Mouse (Mus musculus) forelimb bud, embryonic 11.5 days (tissue): ENCODE data around the gene Pafah2.
A peak's percentile ranks its signal among the peaks of the same experiment; 100 is the strongest.

Source experiments
- DNase-seq: peaks from one replicate; pipeline ENCODE4 v3.0.0-alpha.2; 2012; ENCODE audit warnings: low read depth, low spot score

Pafah2 gene

GRCm38 (mm10) chr4:134421971-134422370 is 25.9 kb downstream of the Pafah2 start:
- DNase-seq = no peak

GRCm38 (mm10) chr4:134423949-134424348 is 27.8 kb downstream of the Pafah2 start:
- DNase-seq = no peak

- no peak for DNase-seq
Measured at GRCm38 (mm10) chr4:134425088-134425487, 29.0 kb downstream of the Pafah2 start.

- DNase-seq = peak; percentile 40
Measured at GRCm38 (mm10) chr4:134430381-134431004, 34.4 kb downstream of the Pafah2 start.

GRCm38 (mm10) chr4:134432686-134433360 is 36.7 kb downstream of the Pafah2 start:
- DNase-seq = no peak

- no peak for DNase-seq
Measured at GRCm38 (mm10) chr4:134436185-134436584, 40.1 kb downstream of the Pafah2 start.

- peak; percentile 43 for DNase-seq
Measured at GRCm38 (mm10) chr4:134436659-134437058, 40.5 kb downstream of the Pafah2 start.

- no peak for DNase-seq
Measured at GRCm38 (mm10) chr4:134439119-134439518, 43.0 kb downstream of the Pafah2 start.

GRCm38 (mm10) chr4:134439919-134440318 is 43.8 kb downstream of the Pafah2 start:
- DNase-seq = no peak

- DNase-seq = no peak
Measured at GRCm38 (mm10) chr4:134442216-134442615, 46.1 kb downstream of the Pafah2 start.

GRCm38 (mm10) chr4:134443589-134443988 is 47.5 kb downstream of the Pafah2 start:
- DNase-seq = no peak

GRCm38 (mm10) chr4:134444949-134445348 is 48.8 kb downstream of the Pafah2 start:
- no peak for DNase-seq

- DNase-seq = no peak
Measured at GRCm38 (mm10) chr4:134445489-134445888, 49.4 kb downstream of the Pafah2 start.

- no peak for DNase-seq
Measured at GRCm38 (mm10) chr4:134447966-134448365, 51.8 kb downstream of the Pafah2 start.

GRCm38 (mm10) chr4:134449595-134450391 is 53.7 kb downstream of the Pafah2 start:
- peak; percentile 46 for DNase-seq

- no peak for DNase-seq
Measured at GRCm38 (mm10) chr4:134450392-134451195, 54.5 kb downstream of the Pafah2 start.

GRCm38 (mm10) chr4:134451484-134451883 is 55.4 kb downstream of the Pafah2 start:
- no peak for DNase-seq

GRCm38 (mm10) chr4:134453619-134454400 is 57.7 kb downstream of the Pafah2 start:
- DNase-seq = no peak

GRCm38 (mm10) chr4:134455310-134455709 is 59.2 kb downstream of the Pafah2 start:
- no peak for DNase-seq

GRCm38 (mm10) chr4:134457130-134457825 is 61.2 kb downstream of the Pafah2 start:
- DNase-seq = peak; percentile 45
